Mouse (Mus musculus) c-Kit-positive CD71-negative TER-119-negative erythroid progenitor cells, embryonic 14.5 days (primary cell): ENCODE data around the gene Gm21739.
"Not testable (repeated sequence)": the region's sequence is repeated elsewhere in the genome, so short reads cannot be mapped to it uniquely, and the experiment has no call there.

Experiments used
- DNase-seq: peaks from one replicate; pipeline ENCODE4 v3.0.0-alpha.2; 2013; ENCODE audit warnings: low read depth

Gm21739 gene

DNA sequence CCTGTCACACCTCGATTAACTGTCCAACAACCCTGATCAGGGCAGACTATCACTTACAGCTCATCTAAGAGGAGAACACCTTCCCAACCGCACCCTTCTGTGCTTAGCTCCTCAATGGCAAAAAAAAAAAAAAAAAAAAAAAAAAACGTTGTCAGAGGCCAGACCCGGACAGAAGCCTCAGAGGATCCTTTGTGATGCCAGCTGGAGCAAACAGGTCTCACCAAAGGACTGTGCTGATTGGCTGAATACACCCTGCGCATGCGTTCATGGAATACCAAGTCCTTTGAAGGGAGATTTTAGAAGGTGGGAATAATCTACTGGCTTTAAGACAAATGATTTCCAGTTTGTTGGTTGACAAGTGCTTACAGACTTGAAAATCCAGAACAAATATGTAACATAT is at the start of gene Gm21739:
Gm21739 (minus strand) TSS at position 101 of the 400 bp plus-strand sequence.
- not testable (repeated sequence) for DNase-seq
